11 mouse cellular contexts compared by ENCODE assay signal in genomic region chr1:176098685-176099320, GRCm38 (mm10).
DNase-seq lines count a peak whose midpoint lies in the region; ATAC-seq lines count a peak whose summit lies in the region.
"Had no signal": no experiment of that assay in that cellular context is flagged by ENCODE, and none has a peak within 500 bp of the region (broad histone marks: within the 10 kb centered on the region; RNA-seq: fewer than 3 reads in every experiment).

No protein-coding gene starts in this region.

- 42% methylated on average over 7 of the region's 7 CpGs for WGBS in hindbrain, embryonic 10.5 days

- peaks cover 8% of the 10 kb centered on the region for H3K4me1 ChIP-seq in hindbrain, embryonic 10.5 days (replicated peaks)
- H3K4me1 ChIP-seq: intestine, embryonic 15.5 days; lung, embryonic 15.5 days had no signal

- no peaks in the 10 kb centered on the region for H3K9me3 ChIP-seq in hindbrain, embryonic 10.5 days
- H3K9me3 ChIP-seq: intestine, embryonic 15.5 days; lung, embryonic 15.5 days had no signal

- H3K36me3 ChIP-seq in hindbrain, embryonic 10.5 days, result no peaks in the 10 kb centered on the region
- H3K36me3 ChIP-seq: G1E; intestine, embryonic 15.5 days; lung, embryonic 15.5 days had no signal

- H3K4me3 ChIP-seq in hindbrain, embryonic 10.5 days, result no peak overlapping the region
- H3K4me3 ChIP-seq: intestine, embryonic 15.5 days; lung, embryonic 15.5 days had no signal

- peak; percentile 32 for DNase-seq in right cerebral cortex, adult 18-20 months
- no peak for DNase-seq in right cerebral cortex, postnatal 36 days (ENCODE audit: low spot score in 2 of 2)
- peak; percentile 10 for DNase-seq in hindbrain, embryonic 10.5 days (ENCODE audit: low spot score)
- peak; percentile 29 to 58 for DNase-seq in left cerebral cortex, postnatal 14 days (ENCODE audit: low spot score in 2 of 2)
- peak; percentile 45 for DNase-seq in right cerebral cortex, postnatal 14 days
- no peak for DNase-seq in adrenal gland, adult 2 months
- no peak for DNase-seq in ovary, postnatal 14 days (ENCODE audit: low spot score)

- intact Hi-C loops in left cerebral cortex, postnatal 14 days (cut with DNase I), result no loop called here

- H3K27me3 ChIP-seq in hindbrain, embryonic 10.5 days (ENCODE audit: insufficient read depth, poor library complexity, severe bottlenecking), result no peaks in the 10 kb centered on the region
- H3K27me3 ChIP-seq: intestine, embryonic 15.5 days; lung, embryonic 15.5 days had no signal

- ATAC-seq in monocyte, adult 5-6 weeks (replicated peaks; ENCODE audit: insufficient number of reproducible peaks, low FRiP score, low TSS enrichment, poor library complexity, severe bottlenecking), result no peak
- ATAC-seq: intestine, embryonic 15.5 days had no signal

- no peak overlapping the region for H3K27ac ChIP-seq in hindbrain, embryonic 10.5 days
- H3K27ac ChIP-seq: intestine, embryonic 15.5 days; lung, embryonic 15.5 days had no signal

Comparison
In these comparisons a context has a peak if more than half of its experiments do, and no peak if none do; other contexts are left out.
1. DNase-seq: peak in right cerebral cortex, adult 18-20 months (single experiment), hindbrain, embryonic 10.5 days (single experiment), left cerebral cortex, postnatal 14 days (2 of 2) and right cerebral cortex, postnatal 14 days (single experiment); none in right cerebral cortex, postnatal 36 days (0 of 2), adrenal gland, adult 2 months (single experiment) and ovary, postnatal 14 days (single experiment).